Mouse (Mus musculus) 416B (cell line): ENCODE data around the gene Arhgef25.

Source experiments
- DNase-seq: peaks from one replicate; pipeline ENCODE4 v3.0.0; 2011; ENCODE audit warnings: low read depth

The Arhgef25 gene

GRCm38 (mm10) chr10:127185506-127185905, 4.4 kb downstream of the Arhgef25 start:
- DNase-seq = no peak

GRCm38 (mm10) chr10:127185101-127185500, 4.8 kb downstream of the Arhgef25 start:
- DNase-seq = peak; percentile 49

- DNase-seq = no peak
Observed at GRCm38 (mm10) chr10:127183759-127184158, 6.1 kb downstream of the Arhgef25 start.

- DNase-seq = no peak
Observed at GRCm38 (mm10) chr10:127182624-127183023, 7.3 kb downstream of the Arhgef25 start.

GRCm38 (mm10) chr10:127181566-127181965, 8.3 kb downstream of the Arhgef25 start:
- DNase-seq = no peak

GRCm38 (mm10) chr10:127180695-127181047, 9.2 kb downstream of the Arhgef25 start:
- no peak for DNase-seq

GRCm38 (mm10) chr10:127179871-127180694, 9.8 kb downstream of the Arhgef25 start, which contains the start of gene Slc26a10:
TSS of gene Slc26a10 (minus strand) at chr10:127180645.
- no peak for DNase-seq

GRCm38 (mm10) chr10:127178286-127179027, 11.4 kb downstream of the Arhgef25 start:
- no peak for DNase-seq

GRCm38 (mm10) chr10:127177719-127178118, 12.2 kb downstream of the Arhgef25 start:
- DNase-seq = peak; percentile 56

GRCm38 (mm10) chr10:127177235-127177634, 12.6 kb downstream of the Arhgef25 start:
- DNase-seq = no peak

- no peak for DNase-seq
Observed at GRCm38 (mm10) chr10:127176756-127177155, 13.1 kb downstream of the Arhgef25 start.

GRCm38 (mm10) chr10:127176228-127176627, 13.7 kb downstream of the Arhgef25 start:
- no peak for DNase-seq

- DNase-seq = no peak
Observed at GRCm38 (mm10) chr10:127174170-127174569, 15.7 kb downstream of the Arhgef25 start.

- no peak for DNase-seq
Observed at GRCm38 (mm10) chr10:127173148-127174065, 16.5 kb downstream of the Arhgef25 start.

GRCm38 (mm10) chr10:127171631-127172200, 18.2 kb downstream of the Arhgef25 start:
- DNase-seq = no peak

GRCm38 (mm10) chr10:127170837-127171272, 19.0 kb downstream of the Arhgef25 start:
- peak; percentile 70 for DNase-seq

GRCm38 (mm10) chr10:127170002-127170401, 19.9 kb downstream of the Arhgef25 start:
- no peak for DNase-seq

GRCm38 (mm10) chr10:127167614-127168192, 22.2 kb downstream of the Arhgef25 start:
- no peak for DNase-seq

- no peak for DNase-seq
Observed at GRCm38 (mm10) chr10:127166771-127167613, 22.9 kb downstream of the Arhgef25 start.

GRCm38 (mm10) chr10:127166404-127166715, 23.5 kb downstream of the Arhgef25 start:
- DNase-seq = no peak
